Mouse (Mus musculus) ovary, postnatal 14 days (tissue): ENCODE measurements around the gene Klhdc10.

Source experiments
- DNase-seq: peaks from one replicate; pipeline ENCODE4 v3.0.0; 2022; ENCODE audit warnings: low spot score

The Klhdc10 gene

GRCm38 (mm10) chr6:30402091-30402491 is 423 bp downstream of the Klhdc10 start:
- no peak for DNase-seq

GRCm38 (mm10) chr6:30403465-30403864 is 1.8 kb downstream of the Klhdc10 start:
- peak; percentile 54 for DNase-seq

- DNase-seq: no peak
These were observed 3.0 kb downstream of the Klhdc10 start for GRCm38 (mm10) chr6:30404671-30405070.

GRCm38 (mm10) chr6:30408276-30408675 is 6.6 kb downstream of the Klhdc10 start:
- DNase-seq: no peak

GRCm38 (mm10) chr6:30409399-30410093 is 7.9 kb downstream of the Klhdc10 start:
- DNase-seq: no peak

- DNase-seq: no peak
These were observed 9.6 kb downstream of the Klhdc10 start for GRCm38 (mm10) chr6:30411311-30411710.

- no peak for DNase-seq
These were observed 14.5 kb downstream of the Klhdc10 start for GRCm38 (mm10) chr6:30416126-30416525.

GRCm38 (mm10) chr6:30416801-30417200 is 15.1 kb downstream of the Klhdc10 start:
- DNase-seq: no peak

GRCm38 (mm10) chr6:30432461-30433192 is 31.0 kb downstream of the Klhdc10 start:
- DNase-seq: no peak

- no peak for DNase-seq
These were observed 34.8 kb downstream of the Klhdc10 start for GRCm38 (mm10) chr6:30436476-30436875.

- DNase-seq: no peak
These were observed 35.4 kb downstream of the Klhdc10 start for GRCm38 (mm10) chr6:30437054-30437453.

- DNase-seq: no peak
These were observed 37.9 kb downstream of the Klhdc10 start for GRCm38 (mm10) chr6:30439576-30439975.

- no peak for DNase-seq
These were observed 55.3 kb downstream of the Klhdc10 start for GRCm38 (mm10) chr6:30456991-30457390.

- no peak for DNase-seq
These were observed 57.0 kb downstream of the Klhdc10 start for GRCm38 (mm10) chr6:30458626-30459025.

- DNase-seq: no peak
These were observed 57.5 kb downstream of the Klhdc10 start for GRCm38 (mm10) chr6:30459056-30459747.

- peak; percentile 73 for DNase-seq
These were observed 58.4 kb downstream of the Klhdc10 start for GRCm38 (mm10) chr6:30459811-30460749.

- peak; percentile 58 for DNase-seq
These were observed 59.2 kb downstream of the Klhdc10 start for GRCm38 (mm10) chr6:30460750-30461446.

- DNase-seq: no peak
These were observed 60.2 kb downstream of the Klhdc10 start for GRCm38 (mm10) chr6:30461755-30462344.

GRCm38 (mm10) chr6:30462822-30463221 is 61.2 kb downstream of the Klhdc10 start:
- no peak for DNase-seq

GRCm38 (mm10) chr6:30465586-30465985 is 63.9 kb downstream of the Klhdc10 start:
- DNase-seq: no peak

- DNase-seq: no peak
These were observed 66.4 kb downstream of the Klhdc10 start for GRCm38 (mm10) chr6:30468058-30468457.
